Mouse (Mus musculus) embryonic facial prominence, embryonic 15.5 days (tissue): ENCODE results near the gene Anxa6. TPM values are rescaled to one million over a fixed set of nuclear protein-coding genes. Genes with fewer than 3 reads are reported as not detected.

Experiments used
- ATAC-seq: fragments of 200-750 bp; cut with Nextera tagmentation; 2 replicates; pipeline ENCODE4 v1.8.0; 2017; ENCODE audit warnings: low read depth, moderate TSS enrichment; ENCODE audit not compliant: insufficient number of reproducible peaks, low FRiP score, low TSS enrichment
- H3K27ac ChIP-seq: fragments of 300-500 bp; sonication (generic); replicated peaks from 2 replicates; pipeline ENCODE4 v1.5.1; 2015; ENCODE audit warnings: mild to moderate bottlenecking, inconsistent platforms
- H3K27me3 ChIP-seq: fragments of 300-500 bp; sonication (generic); 2 replicates; pipeline ENCODE4 v1.6.1; 2015; ENCODE audit warnings: inconsistent platforms
- H3K36me3 ChIP-seq: fragments of 300-500 bp; sonication (generic); 2 replicates; pipeline ENCODE4 v1.6.1; 2015; ENCODE audit warnings: mild to moderate bottlenecking, inconsistent platforms
- H3K4me1 ChIP-seq: fragments of 300-500 bp; sonication (generic); 2 replicates; pipeline ENCODE4 v1.6.1; 2015; ENCODE audit warnings: inconsistent platforms
- H3K4me2 ChIP-seq: fragments of 300-500 bp; sonication (generic); replicated peaks from 2 replicates; pipeline ENCODE4 v1.6.1; 2015; ENCODE audit warnings: mild to moderate bottlenecking, inconsistent platforms
- H3K4me3 ChIP-seq: fragments of 300-500 bp; sonication (generic); replicated peaks from 2 replicates; pipeline ENCODE4 v1.5.1; 2015; ENCODE audit warnings: mild to moderate bottlenecking, inconsistent platforms
- H3K9ac ChIP-seq: fragments of 300-500 bp; sonication (generic); 2 replicates; pipeline ENCODE4 v1.6.1; 2015; ENCODE audit warnings: inconsistent platforms
- H3K9me3 ChIP-seq: fragments of 300-500 bp; sonication (generic); replicated peaks from 2 replicates; pipeline ENCODE4 v1.6.1; 2016; ENCODE audit warnings: inconsistent platforms
- WGBS: fragments of 180-500 bp; shearing (Covaris S2); methylation state at CpG from one replicate; pipeline ENCODE4 v1.1.7; 2015; 5-methylcytosine and 5-hydroxymethylcytosine counted together
- polyA plus RNA-seq: library from polyadenylated mRNA; unstranded; fragments of >200 nt; fragmentation: Nextera tagmentation; extraction: Ambion mirVana; gene quantifications from 2 replicates; pipeline ENCODE4 v1.2.1, GENCODE M21; 2015

The Anxa6 gene
- polyA plus RNA-seq, result 355 and 382 TPM in 2 replicates

DNA sequence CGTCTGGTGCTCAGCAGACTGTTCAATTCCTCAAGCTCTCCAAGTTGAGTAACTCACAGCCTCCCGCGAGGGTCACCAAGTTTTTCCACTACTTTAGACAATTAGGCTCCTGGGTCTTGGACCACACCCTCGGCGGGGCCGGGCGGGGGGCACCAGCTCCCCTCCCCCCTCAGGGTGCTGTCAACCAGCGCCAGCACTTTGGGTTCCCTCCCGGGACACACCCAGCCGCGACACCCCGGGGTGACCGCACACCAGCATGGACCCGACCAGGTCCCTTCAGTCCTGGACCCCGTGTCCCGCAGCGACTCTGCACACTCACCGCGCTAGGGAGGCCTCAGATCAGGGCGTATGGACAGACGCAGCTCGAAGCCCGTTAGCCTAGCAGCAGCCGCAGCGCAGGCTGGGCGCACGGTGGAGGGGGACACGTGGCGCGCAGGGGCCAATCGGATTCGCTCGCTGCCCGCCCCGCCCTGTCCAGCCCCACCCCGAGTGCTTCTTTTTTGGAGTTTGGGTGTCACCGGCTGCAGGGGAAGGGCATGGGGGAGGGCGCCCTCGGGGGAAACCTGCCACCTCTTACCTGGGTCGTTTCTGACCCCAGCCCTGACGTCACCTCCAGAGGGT, at the start of gene Anxa6:
Gene Anxa6, minus strand, starts transcription at position 406 of the 621 bp plus-strand sequence.
- peak within 1 kb of the TSS; percentile 94 for H3K27ac ChIP-seq
- WGBS, result under 1% methylated on average over 41 of the region's 41 CpGs
- H3K9ac ChIP-seq, result peak within 1 kb of the TSS; percentile 60
- peak within 1 kb of the TSS; percentile 87 for H3K4me2 ChIP-seq
- ATAC-seq, result peak; percentile 92
- H3K9me3 ChIP-seq, result no peaks in the 10 kb centered on the region
- peak within 1 kb of the TSS; percentile 75 for H3K4me3 ChIP-seq
- no peaks in the 10 kb centered on the region for H3K36me3 ChIP-seq
- H3K4me1 ChIP-seq, result peaks cover 37% of the 10 kb centered on the region
- no peaks in the 10 kb centered on the region for H3K27me3 ChIP-seq

GRCm38 (mm10) chr11:55081206-55081605, 48.0 kb upstream of the Anxa6 start:
- Histone ChIP-seq H3K9me3 (no peaks in the 10 kb centered on the region), H3K9ac (no peak overlapping the region), H3K4me3 (no peak overlapping the region), H3K4me2 (no peak overlapping the region), H3K4me1 (peaks cover 13% of the 10 kb centered on the region; the same call in 1 of the 2 replicates), H3K27me3 (no peaks in the 10 kb centered on the region; the same call in 1 of the 2 replicates), H3K27ac (no peak overlapping the region), H3K36me3 (no peaks in the 10 kb centered on the region)
- no peak for ATAC-seq
- 88% methylated on average over 9 of the region's 9 CpGs for WGBS

- Histone ChIP-seq H3K27ac (no peak overlapping the region), H3K9me3 (no peaks in the 10 kb centered on the region), H3K4me3 (no peak overlapping the region), H3K4me2 (no peak overlapping the region), H3K9ac (no peak overlapping the region), H3K36me3 (no peaks in the 10 kb centered on the region), H3K27me3 (no peaks in the 10 kb centered on the region; the same call in 1 of the 2 replicates), H3K4me1 (peaks cover 13% of the 10 kb centered on the region; the same call in 1 of the 2 replicates)
- no peak for ATAC-seq
- 89% methylated on average over 4 of the region's 4 CpGs for WGBS
Measured at GRCm38 (mm10) chr11:55079180-55079579, 45.9 kb upstream of the Anxa6 start.

GRCm38 (mm10) chr11:55078502-55078901, 45.3 kb upstream of the Anxa6 start:
- Histone ChIP-seq H3K9me3 (no peaks in the 10 kb centered on the region), H3K4me2 (no peak overlapping the region), H3K4me3 (no peak overlapping the region), H3K9ac (peak overlapping the region; percentile 21; the same call in 1 of the 2 replicates), H3K4me1 (peaks cover 13% of the 10 kb centered on the region; the same call in 1 of the 2 replicates), H3K36me3 (no peaks in the 10 kb centered on the region), H3K27me3 (no peaks in the 10 kb centered on the region; the same call in 1 of the 2 replicates), H3K27ac (no peak overlapping the region)
- WGBS, result 44% methylated on average over 3 of the region's 3 CpGs
- ATAC-seq, result no peak

DNA sequence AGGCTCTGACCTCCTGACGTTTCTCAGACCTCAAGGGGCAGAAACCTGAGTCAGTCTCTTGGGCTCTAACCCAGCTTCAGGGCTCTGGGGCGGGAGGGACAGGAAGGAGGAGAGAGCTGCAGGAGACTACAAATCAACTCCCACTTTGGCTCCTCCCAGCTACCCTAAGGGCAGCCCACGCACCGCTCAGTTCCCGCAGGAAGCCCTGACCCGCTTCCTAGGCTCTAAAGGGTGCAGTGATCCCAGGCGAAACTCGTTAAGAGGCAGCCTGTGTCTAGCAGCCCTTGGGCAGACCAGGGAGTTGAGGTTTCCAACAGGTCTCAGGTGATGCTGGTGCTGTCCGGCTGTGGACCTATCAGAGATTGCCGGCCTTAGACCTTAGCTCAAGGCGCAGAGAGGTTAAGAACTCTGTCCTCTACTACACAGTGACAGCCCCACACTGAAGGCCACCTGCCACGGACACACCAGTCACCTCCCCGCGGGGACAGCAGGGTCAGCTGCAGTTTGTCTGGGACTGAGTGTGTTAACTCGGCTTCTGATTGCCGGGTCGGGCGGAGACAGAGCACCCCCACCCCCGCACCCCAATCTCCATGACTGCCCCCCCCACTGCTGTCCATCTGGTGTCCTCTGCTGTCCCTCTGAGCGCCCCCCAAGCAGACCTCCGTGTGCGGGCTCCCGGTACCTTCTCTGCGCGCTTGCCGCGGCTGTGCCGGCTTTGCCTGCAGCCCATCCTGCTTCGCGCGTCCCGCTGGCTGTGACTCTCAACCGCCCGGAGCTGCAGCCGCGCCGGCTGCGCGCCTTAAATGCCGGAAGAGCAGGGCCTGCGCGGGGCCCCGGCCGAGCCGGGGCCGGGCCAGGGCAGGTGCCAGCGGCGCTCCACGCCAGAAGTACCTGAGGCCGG, 44.3 kb upstream of the Anxa6 start, which contains the start of gene Ccdc69:
Gene Ccdc69, minus strand, starts transcription at position 801 of the 901 bp plus-strand sequence.
- H3K9ac ChIP-seq, result peak within 1 kb of the TSS; percentile 21
- H3K36me3 ChIP-seq, result no peaks in the 10 kb centered on the region
- H3K27ac ChIP-seq, result no peak within 1 kb of the TSS
- H3K4me1 ChIP-seq, result peaks cover 16% of the 10 kb centered on the region; the same call in 1 of the 2 replicates
- peak; percentile 48; the same call in 1 of the 2 replicates for ATAC-seq
- no peaks in the 10 kb centered on the region; the same call in 1 of the 2 replicates for H3K27me3 ChIP-seq
- WGBS, result under 1% methylated on average over 50 of the region's 50 CpGs
- peak within 1 kb of the TSS; percentile 79 for H3K4me2 ChIP-seq
- H3K4me3 ChIP-seq, result peak within 1 kb of the TSS; percentile 50
- no peaks in the 10 kb centered on the region for H3K9me3 ChIP-seq

- Histone ChIP-seq H3K4me2 (no peak overlapping the region), H3K27ac (no peak overlapping the region), H3K9ac (no peak overlapping the region), H3K4me1 (peaks cover 16% of the 10 kb centered on the region; the same call in 1 of the 2 replicates), H3K27me3 (no peaks in the 10 kb centered on the region; the same call in 1 of the 2 replicates), H3K36me3 (no peaks in the 10 kb centered on the region), H3K4me3 (no peak overlapping the region), H3K9me3 (no peaks in the 10 kb centered on the region)
- ATAC-seq, result no peak
- 86% methylated on average over 5 of the region's 5 CpGs for WGBS
Measured at GRCm38 (mm10) chr11:55076234-55076633, 43.0 kb upstream of the Anxa6 start.

DNA sequence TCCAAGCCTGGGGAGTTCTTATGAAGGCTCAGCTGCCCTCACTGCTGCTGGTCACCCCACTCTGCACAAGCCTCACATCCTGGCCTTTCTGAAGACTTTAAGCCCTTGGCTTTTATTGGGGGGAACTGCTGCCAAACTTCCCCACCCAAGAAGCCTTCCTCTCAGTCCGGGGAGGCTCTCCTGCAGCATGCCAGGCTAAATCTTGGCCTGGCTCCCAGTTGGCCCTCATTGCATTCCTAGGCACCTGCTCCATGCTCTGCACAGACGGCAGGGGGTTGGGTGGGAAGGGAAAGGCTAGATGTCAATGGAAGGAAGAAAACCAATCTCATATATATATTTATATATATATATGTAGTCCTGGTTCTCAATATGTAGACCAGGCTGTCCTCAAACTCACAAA, 42.4 kb upstream of the Anxa6 start:
- ATAC-seq, result no peak
- Histone ChIP-seq H3K27me3 (no peaks in the 10 kb centered on the region; the same call in 1 of the 2 replicates), H3K9ac (no peak overlapping the region), H3K36me3 (no peaks in the 10 kb centered on the region), H3K4me3 (no peak overlapping the region), H3K9me3 (no peaks in the 10 kb centered on the region), H3K4me1 (peaks cover 16% of the 10 kb centered on the region; the same call in 1 of the 2 replicates), H3K4me2 (no peak overlapping the region), H3K27ac (no peak overlapping the region)
- 40% methylated on average over 2 of the region's 2 CpGs for WGBS

- no peaks in the 10 kb centered on the region for H3K9me3 ChIP-seq
- H3K4me1 ChIP-seq, result peaks cover 15% of the 10 kb centered on the region; the same call in 1 of the 2 replicates
- no peak for ATAC-seq
- no peaks in the 10 kb centered on the region for H3K36me3 ChIP-seq
- 62% methylated on average over 10 of the region's 10 CpGs for WGBS
- H3K9ac ChIP-seq, result no peak overlapping the region
- no peak overlapping the region for H3K27ac ChIP-seq
- no peaks in the 10 kb centered on the region; the same call in 1 of the 2 replicates for H3K27me3 ChIP-seq
- no peak overlapping the region for H3K4me3 ChIP-seq
- H3K4me2 ChIP-seq, result no peak overlapping the region
Measured at GRCm38 (mm10) chr11:55073191-55073590, 39.9 kb upstream of the Anxa6 start.

DNA sequence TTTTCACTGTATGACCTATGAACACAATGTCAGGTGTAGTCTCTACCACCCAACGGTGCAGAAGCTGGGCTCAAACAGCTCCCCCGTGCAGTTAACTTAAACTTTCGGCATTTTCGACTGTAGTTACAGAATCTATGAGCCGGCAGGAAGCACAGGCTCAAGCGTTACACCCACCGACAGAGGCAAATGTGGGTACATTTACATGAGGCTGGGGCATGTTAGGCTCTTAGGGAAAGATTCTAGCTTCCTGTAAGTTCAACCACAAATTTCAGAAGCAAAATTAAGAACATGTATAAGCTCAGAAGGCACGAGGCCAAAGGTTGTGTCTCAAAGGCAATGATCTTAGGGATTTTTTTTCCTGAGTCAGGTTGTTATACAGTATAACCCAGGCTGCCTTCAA, 39.2 kb upstream of the Anxa6 start:
- no peak for ATAC-seq
- H3K9me3 ChIP-seq, result no peaks in the 10 kb centered on the region

DNA sequence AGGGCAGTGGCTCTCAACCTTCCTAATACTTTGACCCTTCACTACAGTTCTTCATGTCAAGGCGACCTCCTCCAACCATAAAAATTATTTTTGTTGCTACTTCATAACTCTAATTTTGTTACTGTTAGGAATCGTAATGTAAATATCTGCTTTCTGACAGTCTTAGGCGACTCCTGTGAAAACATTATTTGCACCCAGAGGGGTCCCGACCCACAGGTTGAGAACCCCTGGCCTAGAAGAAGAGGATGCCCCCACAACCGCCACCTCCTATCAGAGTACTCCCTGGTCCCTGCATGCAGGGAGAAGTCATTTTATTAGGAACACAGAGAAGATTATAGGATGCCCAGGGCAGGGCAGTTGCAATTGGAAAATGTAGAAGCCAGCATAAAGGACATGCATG, 38.1 kb upstream of the Anxa6 start:
- no peak for ATAC-seq
- Histone ChIP-seq H3K4me1 (0 out of 2 replicates have a peak, but pooled peaks cover 3% of the 10 kb centered on the region), H3K9me3 (no peaks in the 10 kb centered on the region), H3K4me2 (no peak overlapping the region), H3K27me3 (no peaks in the 10 kb centered on the region), H3K4me3 (no peak overlapping the region), H3K27ac (no peak overlapping the region), H3K36me3 (no peaks in the 10 kb centered on the region), H3K9ac (no peak overlapping the region)
- 83% methylated on average over 5 of the region's 5 CpGs for WGBS

More for the DNA sequence above, 39.2 kb upstream of the Anxa6 start:
- Histone ChIP-seq H3K27me3 (no peaks in the 10 kb centered on the region; the same call in 1 of the 2 replicates), H3K27ac (no peak overlapping the region), H3K36me3 (no peaks in the 10 kb centered on the region), H3K4me1 (peaks cover 8% of the 10 kb centered on the region; the same call in 1 of the 2 replicates), H3K4me3 (no peak overlapping the region), H3K9ac (no peak overlapping the region), H3K4me2 (no peak overlapping the region)
- WGBS, result 75% methylated on average over 8 of the region's 8 CpGs

DNA sequence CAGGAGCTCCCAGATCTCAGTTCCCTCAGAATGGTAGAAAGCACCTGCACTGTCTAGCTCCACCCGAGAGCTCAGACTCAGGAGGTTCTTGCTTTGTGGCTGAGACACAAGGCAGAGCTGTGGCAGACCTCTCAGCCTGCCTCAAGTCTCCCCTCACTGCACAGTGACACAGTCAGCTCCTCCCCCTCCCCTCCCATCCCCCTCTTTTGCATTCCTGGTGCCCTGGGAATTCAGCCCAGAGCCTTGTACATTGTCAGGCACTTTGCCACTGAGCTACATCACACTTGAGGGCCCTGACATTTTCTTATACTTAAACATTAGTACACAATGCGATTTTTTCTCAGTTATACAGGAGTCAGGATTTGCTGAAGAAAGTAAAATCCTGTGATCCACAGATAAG, 35.8 kb upstream of the Anxa6 start:
- Histone ChIP-seq H3K27ac (no peak overlapping the region), H3K27me3 (no peaks in the 10 kb centered on the region), H3K9me3 (no peaks in the 10 kb centered on the region), H3K4me1 (0 out of 2 replicates have a peak, but pooled peaks cover 3% of the 10 kb centered on the region), H3K36me3 (no peaks in the 10 kb centered on the region), H3K9ac (no peak overlapping the region), H3K4me3 (no peak overlapping the region), H3K4me2 (no peak overlapping the region)
- no peak for ATAC-seq
- 53% methylated on average over 2 of the region's 2 CpGs for WGBS
